7 mouse cellular contexts compared by ENCODE assay signal in genomic region chr16:40968088-40968860, GRCm38 (mm10).
DNase-seq lines count a peak whose midpoint lies in the region; ATAC-seq and TF ChIP-seq lines count a peak whose summit lies in the region.

No protein-coding gene starts in this region.

- TF ChIP-seq CTCF in kidney, postnatal 0 days (IDR thresholded peaks at IDR 0.05; ENCODE audit: low read depth) = peak; percentile 91

- no peak overlapping the region for H3K27ac ChIP-seq in forebrain, embryonic 10.5 days
- H3K27ac ChIP-seq in heart, embryonic 13.5 days (replicated peaks) = no peak overlapping the region
- H3K27ac ChIP-seq in kidney, postnatal 0 days = no peak overlapping the region
- no peak overlapping the region for H3K27ac ChIP-seq in limb, embryonic 15.5 days
- H3K27ac ChIP-seq in neural tube, embryonic 12.5 days = no peak overlapping the region

- H3K9me3 ChIP-seq in forebrain, embryonic 10.5 days = no peaks in the 10 kb centered on the region
- H3K9me3 ChIP-seq in heart, embryonic 13.5 days = no peaks in the 10 kb centered on the region
- no peaks in the 10 kb centered on the region for H3K9me3 ChIP-seq in kidney, postnatal 0 days (replicated peaks; ENCODE audit: low read length)
- no peaks in the 10 kb centered on the region for H3K9me3 ChIP-seq in limb, embryonic 15.5 days
- no peaks in the 10 kb centered on the region for H3K9me3 ChIP-seq in neural tube, embryonic 12.5 days

- 29% methylated on average over 17 of the region's 17 CpGs for WGBS in forebrain, embryonic 10.5 days
- 26% methylated on average over 17 of the region's 17 CpGs for WGBS in heart, embryonic 13.5 days
- 19% methylated on average over 17 of the region's 17 CpGs for WGBS in kidney, postnatal 0 days
- WGBS in limb, embryonic 15.5 days = 23% methylated on average over 17 of the region's 17 CpGs
- WGBS in neural tube, embryonic 12.5 days = 24% methylated on average over 17 of the region's 17 CpGs

- H3K27me3 ChIP-seq in forebrain, embryonic 10.5 days (ENCODE audit: poor library complexity, severe bottlenecking) = peaks cover 12% of the 10 kb centered on the region; the same call in 1 of the 2 replicates
- H3K27me3 ChIP-seq in heart, embryonic 13.5 days (replicated peaks) = no peaks in the 10 kb centered on the region
- H3K27me3 ChIP-seq in kidney, postnatal 0 days (ENCODE audit: insufficient read depth, low read length) = no peaks in the 10 kb centered on the region
- no peaks in the 10 kb centered on the region for H3K27me3 ChIP-seq in limb, embryonic 15.5 days
- no peaks in the 10 kb centered on the region for H3K27me3 ChIP-seq in neural tube, embryonic 12.5 days (replicated peaks)

- peak overlapping the region; percentile 62 for H3K4me2 ChIP-seq in heart, embryonic 13.5 days
- H3K4me2 ChIP-seq in kidney, postnatal 0 days (ENCODE audit: low read length) = peak overlapping the region; percentile 49
- peak overlapping the region; percentile 48 for H3K4me2 ChIP-seq in limb, embryonic 15.5 days
- H3K4me2 ChIP-seq in neural tube, embryonic 12.5 days (replicated peaks) = peak overlapping the region; percentile 54

- DNase-seq in c-Kit-positive CD71-negative TER-119-negative erythroid progenitor cells, embryonic 14.5 days (ENCODE audit: low read depth) = peak; percentile 9
- peak; percentile 72 for DNase-seq in forebrain, embryonic 10.5 days (ENCODE audit: extremely low spot score, low spot score)
- DNase-seq in kidney, postnatal 0 days (ENCODE audit: low spot score) = peak; percentile 93
- peak; percentile 76 for DNase-seq in urinary bladder, postnatal 14 days (ENCODE audit: low spot score)

- H3K4me3 ChIP-seq in forebrain, embryonic 10.5 days = peak overlapping the region; percentile 44
- H3K4me3 ChIP-seq in heart, embryonic 13.5 days = peak overlapping the region; percentile 31
- H3K4me3 ChIP-seq in kidney, postnatal 0 days (replicated peaks; ENCODE audit: low read depth, low read length) = no peak overlapping the region
- H3K4me3 ChIP-seq in limb, embryonic 15.5 days = peak overlapping the region; percentile 28
- H3K4me3 ChIP-seq in neural tube, embryonic 12.5 days = peak overlapping the region; percentile 18; the same call in 1 of the 2 replicates

- H3K36me3 ChIP-seq in forebrain, embryonic 10.5 days (replicated peaks) = no peaks in the 10 kb centered on the region
- H3K36me3 ChIP-seq in heart, embryonic 13.5 days = no peaks in the 10 kb centered on the region
- H3K36me3 ChIP-seq in kidney, postnatal 0 days (ENCODE audit: insufficient read depth, low read length) = no peaks in the 10 kb centered on the region
- H3K36me3 ChIP-seq in limb, embryonic 15.5 days = no peaks in the 10 kb centered on the region
- no peaks in the 10 kb centered on the region for H3K36me3 ChIP-seq in neural tube, embryonic 12.5 days

- no peak for ATAC-seq in heart, embryonic 13.5 days (ENCODE audit: extremely low read depth, insufficient number of reproducible peaks, low FRiP score, low TSS enrichment)
- ATAC-seq in kidney, postnatal 0 days (replicated peaks; ENCODE audit: low FRiP score, low read depth) = peak; percentile 94
- ATAC-seq in limb, embryonic 15.5 days (ENCODE audit: insufficient number of reproducible peaks, low FRiP score, low TSS enrichment, low read depth) = 0 out of 2 replicates have a peak, but pooled peaks have one; percentile 55
- peak; percentile 99 for ATAC-seq in neural tube, embryonic 12.5 days (ENCODE audit: low FRiP score, low read depth)

- H3K9ac ChIP-seq in heart, embryonic 13.5 days = peak overlapping the region; percentile 15
- H3K9ac ChIP-seq in kidney, postnatal 0 days (ENCODE audit: low read depth, low read length) = no peak overlapping the region
- H3K9ac ChIP-seq in limb, embryonic 15.5 days = no peak overlapping the region
- H3K9ac ChIP-seq in neural tube, embryonic 12.5 days = no peak overlapping the region; the same call in 1 of the 2 replicates

- H3K4me1 ChIP-seq in forebrain, embryonic 10.5 days = peaks cover 6% of the 10 kb centered on the region
- 0 out of 2 replicates have a peak, but pooled peaks cover 3% of the 10 kb centered on the region for H3K4me1 ChIP-seq in heart, embryonic 13.5 days
- H3K4me1 ChIP-seq in kidney, postnatal 0 days (replicated peaks; ENCODE audit: insufficient read depth, low read length) = no peaks in the 10 kb centered on the region
- H3K4me1 ChIP-seq in limb, embryonic 15.5 days = peaks cover 5% of the 10 kb centered on the region
- H3K4me1 ChIP-seq in neural tube, embryonic 12.5 days = no peaks in the 10 kb centered on the region

Comparison
In these comparisons a context has a peak if more than half of its experiments do, and no peak if none do; other contexts are left out.
1. DNase-seq: peak in every context shown above with its lines; median percentile 93 in kidney, postnatal 0 days; 76 in urinary bladder, postnatal 14 days; 72 in forebrain, embryonic 10.5 days; 9 in c-Kit-positive CD71-negative TER-119-negative erythroid progenitor cells, embryonic 14.5 days.